Mouse (Mus musculus): Measurements from ENCODE around the gene Fam243.

Fam243 gene

DNA sequence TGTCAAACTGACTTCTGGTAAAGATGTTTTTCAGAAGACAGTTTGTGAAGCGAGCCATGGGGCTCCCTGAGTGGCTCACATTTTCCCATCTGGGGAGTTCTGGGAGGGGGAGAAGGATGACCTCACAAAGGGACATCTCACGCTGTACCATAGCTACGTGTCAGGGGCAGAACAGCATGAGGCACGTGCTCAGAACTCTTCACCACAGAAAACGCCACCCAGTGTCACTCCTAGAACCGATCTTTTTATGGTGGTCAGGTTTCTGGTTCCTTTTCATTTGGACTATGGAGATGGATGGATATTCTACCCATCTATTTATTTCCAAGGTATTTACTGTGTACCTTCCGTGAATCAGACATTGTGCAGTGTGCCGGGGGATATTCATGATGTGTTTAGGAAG lies at the start of gene Fam243:
Fam243 (minus strand) TSS at position 101 of the 400 bp plus-strand sequence.
- no peak for DNase-seq (ENCODE audit: low read depth, low spot score)

DNA sequence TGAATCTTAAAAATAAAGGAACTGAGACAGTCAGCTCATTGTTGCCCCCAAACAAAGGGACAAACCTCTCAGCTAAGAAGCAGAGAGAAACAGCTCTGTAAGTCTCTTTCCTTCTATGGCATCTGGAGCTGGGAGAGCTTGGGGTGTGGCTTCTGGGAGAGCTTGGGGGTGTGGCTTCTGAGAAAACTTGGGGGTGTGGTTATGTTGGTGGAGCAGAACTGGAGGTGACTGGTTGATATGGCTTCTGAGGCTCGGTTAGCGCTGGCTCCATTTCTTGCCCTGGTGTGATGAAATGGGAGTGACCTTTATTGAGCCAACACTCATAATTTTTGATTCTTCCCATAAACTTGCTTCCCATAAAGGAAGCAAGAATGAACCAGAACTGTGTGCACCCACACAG lies 48.0 kb upstream of the Fam243 start:
- DNase-seq (ENCODE audit: low read depth, low spot score) = no peak

DNA sequence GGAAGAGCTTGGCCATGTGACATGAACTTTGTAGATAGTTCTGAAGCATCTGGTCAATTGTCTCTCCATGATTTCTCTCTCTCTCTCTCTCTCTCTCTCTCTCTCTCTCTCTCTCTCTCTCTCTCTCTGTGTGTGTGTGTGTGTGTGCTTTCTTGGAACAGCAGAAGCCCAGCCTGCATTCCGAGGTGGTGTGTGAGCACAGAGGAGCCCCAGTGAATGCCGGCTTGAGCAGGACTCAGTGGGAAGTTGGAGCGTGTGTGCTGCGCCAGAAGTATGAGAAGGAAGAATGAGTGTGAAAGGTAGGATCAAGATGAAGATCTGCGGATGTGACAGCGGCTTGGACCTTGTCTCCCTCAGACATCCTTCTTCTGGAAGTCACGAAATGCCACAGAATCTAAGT lies 44.2 kb upstream of the Fam243 start:
- DNase-seq (ENCODE audit: low read depth, low spot score) = no peak

DNA sequence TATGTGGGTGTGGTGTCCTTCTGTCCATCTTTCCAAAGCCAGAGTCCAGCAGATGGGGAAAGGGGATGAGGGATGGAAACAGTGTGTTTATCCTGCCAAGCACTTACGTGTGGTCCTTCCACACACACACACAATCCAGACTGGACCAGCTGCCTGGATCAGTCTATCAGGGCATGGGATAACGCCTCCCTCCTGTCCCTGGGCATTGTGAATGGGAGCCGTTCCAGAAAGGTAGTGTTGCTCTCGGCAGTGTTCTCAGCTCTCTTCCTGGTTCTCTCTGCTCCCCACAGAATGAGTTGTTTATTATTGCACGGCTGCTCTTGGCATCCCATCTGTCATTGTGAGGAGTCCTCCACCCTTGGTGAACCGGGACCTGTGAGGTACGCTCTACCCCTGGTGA lies 39.5 kb upstream of the Fam243 start:
- no peak for DNase-seq (ENCODE audit: low read depth, low spot score)

DNA sequence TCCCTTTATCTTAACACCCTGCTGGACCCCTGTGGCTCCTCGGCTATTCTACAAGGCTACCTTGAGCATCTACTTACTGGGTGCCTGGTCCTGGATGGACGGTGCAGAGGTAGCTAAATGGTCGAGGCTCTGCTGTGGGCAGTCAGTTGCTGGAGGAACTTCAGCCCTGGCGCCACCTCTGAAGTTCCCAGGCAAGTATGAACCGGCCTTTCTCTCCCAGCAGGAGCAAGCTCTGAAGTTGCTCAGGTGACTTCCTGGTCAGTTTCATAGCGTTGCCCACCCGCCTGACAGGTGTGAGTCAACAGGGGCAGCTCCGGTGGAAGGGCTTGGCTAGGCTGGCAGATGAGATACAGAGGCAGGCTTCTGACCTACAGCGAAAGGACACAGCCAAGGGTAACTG lies 38.0 kb upstream of the Fam243 start, which contains the start of gene Kcne1:
Kcne1 (minus strand) TSS at position 240 of the 400 bp plus-strand sequence.
- DNase-seq (ENCODE audit: low read depth, low spot score) = no peak

DNA sequence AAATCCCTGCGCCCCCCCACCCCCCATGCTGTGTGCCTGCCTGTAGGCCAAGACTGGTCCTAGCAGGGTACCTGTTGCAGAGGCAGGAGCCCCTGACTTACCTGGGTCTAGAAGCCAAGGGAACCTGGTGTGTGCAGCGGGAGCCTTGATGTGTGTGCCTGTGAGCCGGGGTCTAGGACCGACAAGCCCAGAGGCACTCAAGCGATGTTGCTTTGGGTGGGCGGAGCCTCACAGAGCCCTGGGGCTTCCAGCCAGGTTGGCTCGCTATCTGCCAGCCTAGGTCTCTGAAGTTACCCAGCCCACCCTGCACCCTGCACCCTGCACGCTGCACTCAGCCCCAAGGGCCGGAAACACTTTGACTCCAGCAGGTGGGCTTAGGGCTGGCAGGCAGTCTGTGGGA lies 37.5 kb upstream of the Fam243 start:
- no peak for DNase-seq (ENCODE audit: low read depth, low spot score)

DNA sequence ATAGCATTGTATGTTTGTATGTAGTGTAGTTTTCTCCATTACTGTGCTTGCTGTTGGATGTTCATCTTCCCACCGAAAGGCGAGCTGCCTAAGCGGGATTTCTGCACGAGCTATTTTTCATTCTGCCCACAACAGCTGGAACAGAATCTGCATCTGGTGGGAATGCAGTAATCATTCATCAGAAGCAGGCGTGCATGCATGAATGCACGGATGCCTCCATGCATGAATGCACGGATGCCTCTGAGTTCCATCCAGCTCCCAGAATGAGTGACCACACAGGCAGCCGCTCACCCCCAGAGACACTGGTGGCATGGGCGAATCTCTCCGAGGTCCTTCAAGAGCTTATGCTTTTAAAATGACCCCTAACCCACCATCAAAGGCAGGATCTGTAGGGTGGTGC lies 36.3 kb upstream of the Fam243 start:
- peak; percentile 47 for DNase-seq (ENCODE audit: low read depth, low spot score)

DNA sequence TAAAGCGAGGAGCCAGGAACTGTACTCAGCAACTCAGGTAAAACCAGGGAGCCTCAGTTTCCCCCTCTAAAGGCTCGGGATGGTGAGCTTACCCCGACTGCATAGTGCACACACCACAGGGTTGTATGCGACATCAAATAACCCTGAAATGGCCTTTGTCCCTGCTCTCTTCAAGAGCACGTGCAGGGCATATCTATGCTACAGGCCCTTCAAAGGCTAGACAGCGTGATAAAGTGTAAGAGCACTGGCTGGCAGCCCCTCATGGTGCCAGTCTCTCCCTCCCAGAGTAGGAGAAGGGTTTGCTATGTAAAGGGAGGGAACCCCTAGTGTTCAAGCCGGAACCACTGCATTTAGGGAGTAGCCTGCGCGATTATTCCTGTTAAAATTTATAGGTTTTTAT lies 35.8 kb upstream of the Fam243 start:
- DNase-seq (ENCODE audit: low read depth, low spot score) = no peak

DNA sequence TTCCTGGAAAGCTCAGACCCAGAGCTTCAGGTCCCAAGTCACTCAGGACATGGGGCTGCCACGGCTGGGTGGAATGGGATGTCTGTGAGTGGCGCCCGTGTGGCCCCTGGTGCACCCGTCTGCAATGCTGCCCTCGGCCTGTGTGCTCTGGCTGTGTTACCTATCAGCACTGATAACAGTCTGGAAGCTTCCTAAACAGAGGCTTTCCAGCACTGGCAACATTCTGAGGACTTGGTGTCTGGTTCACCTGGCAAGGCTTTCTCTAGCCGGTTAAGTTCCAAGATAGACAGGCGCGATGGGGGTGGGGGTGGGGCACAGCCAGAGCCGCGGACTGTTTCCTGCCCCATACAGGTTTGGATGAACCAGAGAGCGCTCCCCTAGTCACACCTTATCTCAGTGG lies 34.7 kb upstream of the Fam243 start:
- no peak for DNase-seq (ENCODE audit: low read depth, low spot score)

DNA sequence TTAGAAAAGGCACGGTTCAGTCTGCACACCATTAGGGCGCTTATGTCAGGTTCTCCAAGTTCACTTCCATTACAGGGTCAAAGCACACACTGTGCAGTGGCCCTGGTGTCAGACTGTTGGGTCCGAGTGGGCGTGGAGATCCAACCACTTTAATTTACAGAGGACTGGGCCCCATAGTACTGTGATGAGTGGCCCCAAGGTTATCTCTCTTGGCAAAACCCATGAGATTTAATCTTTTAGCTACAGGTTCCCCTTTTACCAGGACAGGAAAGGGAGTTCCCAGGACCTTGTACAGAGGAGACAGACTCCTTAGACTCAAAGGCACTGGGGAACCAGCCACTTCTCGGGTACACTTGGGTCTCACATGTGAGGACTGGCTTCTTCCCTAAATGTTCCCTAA lies 34.1 kb upstream of the Fam243 start:
- no peak for DNase-seq (ENCODE audit: low read depth, low spot score)

DNA sequence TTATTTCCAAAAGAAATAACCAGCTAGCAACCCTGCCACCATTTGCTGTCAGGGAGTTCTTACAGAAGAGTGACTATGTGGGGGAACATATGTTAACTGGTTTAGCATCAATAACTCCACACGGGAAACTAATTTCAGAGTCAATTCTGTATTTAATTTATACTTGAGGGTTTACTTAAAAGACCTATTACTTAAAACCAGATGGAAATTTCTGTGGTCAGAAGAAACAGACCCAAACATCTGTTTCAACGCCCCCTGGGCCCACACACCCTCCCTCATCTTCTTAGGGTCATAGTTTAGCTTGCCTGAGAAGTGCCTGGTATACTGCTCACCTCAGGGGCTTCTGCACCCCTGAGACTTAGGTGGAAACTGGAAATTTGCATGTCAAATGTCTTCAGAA lies 32.7 kb upstream of the Fam243 start:
- no peak for DNase-seq (ENCODE audit: low read depth, low spot score)

DNA sequence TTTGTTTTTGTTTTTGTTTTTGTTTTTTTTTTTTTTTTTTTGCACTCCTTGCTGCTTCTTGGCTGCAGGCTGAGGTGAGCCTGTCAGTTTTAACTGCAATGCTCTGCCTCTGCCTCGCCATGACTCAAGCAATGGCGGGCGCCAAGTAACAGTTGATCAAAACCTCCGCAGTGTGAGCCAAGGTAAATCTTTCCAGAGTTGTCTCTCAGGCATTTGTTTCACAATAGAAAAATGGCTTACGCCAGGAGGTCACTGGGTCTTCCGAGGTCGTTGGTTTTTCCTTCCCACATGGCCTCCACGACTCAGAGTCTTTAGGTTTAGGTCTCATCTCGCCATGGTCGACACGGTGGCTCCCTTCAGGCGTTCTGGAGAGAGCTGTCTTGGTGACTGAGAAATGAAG lies 32.1 kb upstream of the Fam243 start:
- no peak for DNase-seq (ENCODE audit: low read depth, low spot score)

DNA sequence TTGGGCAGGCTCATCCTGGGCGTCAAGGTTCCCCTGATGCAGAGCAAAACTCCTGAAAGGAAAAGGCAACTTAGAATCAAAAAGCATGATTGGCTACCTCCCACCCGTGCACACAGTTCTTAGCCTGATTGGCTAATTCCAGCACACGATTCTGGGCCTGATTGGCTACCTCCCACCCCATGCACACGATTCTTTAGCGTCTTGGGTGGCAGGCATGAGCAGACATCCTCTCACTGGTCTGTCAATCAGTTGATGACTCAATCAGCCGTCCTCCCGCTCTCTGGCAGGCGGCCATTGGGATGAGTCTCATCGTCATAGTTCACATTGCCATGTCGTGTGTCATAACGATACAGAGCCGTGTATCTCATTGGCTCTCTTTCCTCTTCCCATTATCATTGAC lies 27.7 kb upstream of the Fam243 start:
- DNase-seq (ENCODE audit: low read depth, low spot score) = no peak

DNA sequence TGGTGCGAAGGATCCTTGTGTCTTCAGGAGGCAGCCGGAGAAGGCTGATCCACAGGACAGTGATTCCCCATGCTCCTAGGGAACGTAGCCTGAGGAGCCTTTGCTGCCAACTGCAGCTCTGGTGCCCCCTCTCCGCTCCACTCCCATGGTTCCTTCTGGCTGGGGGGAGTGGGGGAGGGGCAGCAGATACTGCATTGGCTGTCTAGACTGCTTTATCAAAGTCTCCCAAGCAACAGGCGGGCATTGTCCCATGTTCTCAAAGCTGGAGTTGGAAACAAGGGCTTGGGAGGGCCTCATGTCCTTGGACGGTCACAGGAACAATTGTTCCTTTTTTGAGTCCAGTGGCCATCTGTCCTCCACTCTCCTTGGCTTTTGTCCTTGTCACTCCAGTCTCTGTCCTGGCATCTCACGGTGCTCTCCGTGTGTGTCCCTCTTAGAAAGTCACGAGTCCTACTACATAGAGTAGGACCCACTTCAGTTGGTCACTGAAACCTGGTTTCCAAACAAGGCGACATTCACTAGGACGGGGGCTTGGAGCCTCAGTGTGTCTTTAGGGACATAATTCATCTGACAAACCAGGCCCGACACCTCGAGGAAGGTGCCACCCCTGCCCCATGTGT lies 25.2 kb upstream of the Fam243 start:
- peak; percentile 61 for DNase-seq (ENCODE audit: low read depth, low spot score)

DNA sequence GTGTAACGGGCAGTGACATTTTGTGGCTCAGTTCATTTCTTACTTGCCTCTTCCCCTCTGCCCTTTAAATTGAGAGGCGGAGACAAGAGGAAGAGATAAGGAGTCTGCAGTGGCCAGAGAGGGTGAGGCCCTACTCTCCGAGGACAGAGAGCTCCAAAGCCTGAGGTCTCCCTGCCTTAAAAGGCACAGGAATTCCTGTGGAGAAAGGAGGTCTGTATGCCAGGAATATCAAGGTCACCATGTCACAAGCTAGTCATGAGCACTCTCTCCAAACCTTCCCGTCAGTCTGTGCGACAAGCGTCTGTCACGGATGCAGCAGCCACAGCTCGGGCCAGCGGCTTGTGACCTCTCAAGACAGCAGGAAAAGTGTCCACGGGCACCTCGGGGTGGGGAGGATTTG lies 23.9 kb upstream of the Fam243 start:
- no peak for DNase-seq (ENCODE audit: low read depth, low spot score)

DNA sequence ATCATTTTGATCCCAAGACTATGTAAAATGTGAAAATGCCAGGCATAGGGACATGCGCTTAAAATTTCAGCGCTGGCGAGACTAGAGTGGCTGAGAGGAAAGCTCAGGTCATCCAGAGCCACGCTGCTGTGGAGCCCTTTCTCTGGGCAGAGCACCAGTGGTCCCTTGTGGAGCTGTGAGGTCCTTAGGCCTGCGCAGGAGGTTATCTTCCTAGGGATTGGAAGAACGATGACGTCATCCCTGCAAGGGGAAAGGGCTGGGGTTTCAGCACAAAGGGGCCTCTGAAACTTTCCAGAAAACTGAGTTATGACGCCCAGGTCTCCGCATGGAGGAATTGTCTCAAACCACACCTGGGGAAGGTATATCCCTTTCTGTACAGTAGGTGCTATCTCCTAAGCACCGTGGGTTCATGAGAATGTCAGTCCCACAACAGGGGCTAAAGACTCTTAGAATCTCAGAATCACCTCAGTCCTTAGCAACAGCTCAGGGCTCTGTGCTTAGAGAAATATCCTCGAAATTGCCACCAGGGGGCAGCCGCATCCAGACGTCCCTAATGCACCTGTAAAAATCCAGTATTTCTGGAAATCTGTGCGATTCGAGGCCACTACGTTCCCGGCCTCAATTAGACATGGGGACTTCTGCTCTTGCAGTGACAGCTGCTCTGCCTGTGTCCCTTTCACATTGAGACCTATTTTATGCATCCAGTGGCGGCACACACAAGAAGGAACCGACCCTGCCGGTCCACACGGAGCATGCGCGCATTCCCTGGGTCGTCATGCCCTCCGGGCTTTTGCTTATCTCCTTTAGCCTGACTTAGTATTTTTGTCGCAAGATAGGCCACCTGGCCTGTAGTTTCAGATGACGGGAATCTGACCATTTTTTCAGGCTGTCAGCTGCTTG lies 19.6 kb upstream of the Fam243 start:
- peak; percentile 79 for DNase-seq (ENCODE audit: low read depth, low spot score)

DNA sequence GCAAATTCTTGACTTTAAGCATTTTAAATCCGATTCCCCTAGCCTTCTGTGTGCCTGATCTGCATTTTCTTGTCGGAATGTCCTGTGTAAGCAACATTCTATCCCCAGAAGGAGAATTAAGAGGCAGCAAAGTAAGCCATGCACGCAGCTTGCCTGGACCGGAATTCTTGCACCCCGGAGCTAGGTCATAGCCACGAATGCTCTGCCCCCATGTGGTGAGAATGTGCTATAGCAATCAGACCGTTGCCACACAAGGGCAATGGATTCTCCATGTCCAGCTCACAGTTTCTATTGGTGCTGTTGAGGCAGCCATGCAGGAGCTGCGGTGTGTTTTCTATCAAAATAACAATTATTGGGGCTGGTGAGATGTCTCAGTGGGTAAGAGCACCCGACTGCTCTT lies 15.0 kb upstream of the Fam243 start:
- peak; percentile 93 for DNase-seq (ENCODE audit: low read depth, low spot score)

DNA sequence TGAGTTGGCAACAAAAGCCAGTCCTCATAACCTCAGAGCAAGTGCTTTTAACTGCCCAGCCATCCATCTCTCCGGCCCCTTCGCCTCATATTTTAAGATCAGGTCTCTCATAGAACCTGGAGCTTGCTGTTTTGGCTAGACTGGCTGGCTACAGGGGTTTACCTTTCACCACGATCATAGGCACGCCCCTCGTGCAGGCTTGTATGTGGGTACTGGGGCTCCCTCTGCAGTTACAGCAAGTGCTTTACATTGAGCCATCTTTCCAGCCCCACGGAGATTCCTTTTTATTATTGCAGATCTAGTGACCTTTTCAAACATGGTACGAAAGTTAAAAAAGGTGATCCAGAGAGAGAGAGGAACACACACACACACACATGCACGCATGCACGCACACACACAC lies 13.4 kb upstream of the Fam243 start:
- DNase-seq (ENCODE audit: low read depth, low spot score) = no peak

DNA sequence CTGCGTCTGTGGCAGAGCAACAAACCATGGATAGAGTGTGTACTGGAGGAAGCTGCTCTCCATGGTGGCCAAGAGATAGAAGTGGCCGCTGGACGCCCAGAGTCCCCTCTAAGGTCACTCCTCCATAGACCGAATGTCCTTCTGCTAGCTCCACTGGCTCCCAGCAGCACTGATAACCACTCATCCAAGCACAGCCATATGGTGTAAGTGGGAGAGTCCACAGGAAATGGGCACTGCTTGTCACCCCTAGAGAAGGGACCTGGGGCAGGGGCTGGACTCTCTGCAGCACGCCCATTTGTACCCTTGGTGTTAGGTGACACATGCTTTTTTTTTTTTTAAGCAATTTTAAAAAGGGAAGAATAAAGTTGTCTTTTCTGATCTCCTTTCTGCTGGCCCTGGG lies 9.7 kb upstream of the Fam243 start:
- DNase-seq (ENCODE audit: low read depth, low spot score) = no peak

DNA sequence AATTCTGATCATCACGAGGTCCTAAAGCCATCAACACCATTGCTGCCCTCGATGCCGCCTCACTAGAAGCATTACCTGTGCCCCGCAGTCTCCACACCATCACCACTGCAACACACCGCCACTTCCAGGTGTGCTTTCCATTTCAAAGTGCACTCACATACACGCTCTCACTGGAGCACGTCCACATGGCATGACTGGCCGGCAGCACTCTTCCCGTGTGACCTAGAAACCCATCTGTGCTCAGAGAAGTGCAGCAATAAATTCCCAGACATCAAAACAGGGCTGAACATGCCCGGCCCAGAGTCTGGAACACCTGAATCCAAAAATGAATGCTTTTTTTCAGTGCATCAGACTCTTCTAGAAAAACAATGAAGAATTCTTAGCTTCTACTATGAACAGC lies 6.7 kb upstream of the Fam243 start:
- DNase-seq (ENCODE audit: low read depth, low spot score) = no peak

DNA sequence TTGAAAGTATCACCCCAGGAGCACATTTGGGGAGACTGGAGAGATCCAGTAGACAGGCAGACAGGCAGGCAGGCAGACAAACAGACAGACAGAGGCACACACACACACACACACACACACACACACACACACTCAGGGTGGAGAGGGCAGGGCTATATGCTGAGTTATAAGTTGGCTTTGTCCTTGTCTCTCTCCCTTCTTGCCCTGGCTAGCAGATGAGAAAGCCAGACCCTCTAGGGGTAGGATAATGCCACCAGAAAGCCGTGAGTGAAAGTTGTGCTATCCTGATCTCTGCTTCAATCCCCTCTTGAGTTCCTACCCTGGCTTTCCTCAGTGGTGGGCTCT lies 3.8 kb upstream of the Fam243 start:
- no peak for DNase-seq (ENCODE audit: low read depth, low spot score)

DNA sequence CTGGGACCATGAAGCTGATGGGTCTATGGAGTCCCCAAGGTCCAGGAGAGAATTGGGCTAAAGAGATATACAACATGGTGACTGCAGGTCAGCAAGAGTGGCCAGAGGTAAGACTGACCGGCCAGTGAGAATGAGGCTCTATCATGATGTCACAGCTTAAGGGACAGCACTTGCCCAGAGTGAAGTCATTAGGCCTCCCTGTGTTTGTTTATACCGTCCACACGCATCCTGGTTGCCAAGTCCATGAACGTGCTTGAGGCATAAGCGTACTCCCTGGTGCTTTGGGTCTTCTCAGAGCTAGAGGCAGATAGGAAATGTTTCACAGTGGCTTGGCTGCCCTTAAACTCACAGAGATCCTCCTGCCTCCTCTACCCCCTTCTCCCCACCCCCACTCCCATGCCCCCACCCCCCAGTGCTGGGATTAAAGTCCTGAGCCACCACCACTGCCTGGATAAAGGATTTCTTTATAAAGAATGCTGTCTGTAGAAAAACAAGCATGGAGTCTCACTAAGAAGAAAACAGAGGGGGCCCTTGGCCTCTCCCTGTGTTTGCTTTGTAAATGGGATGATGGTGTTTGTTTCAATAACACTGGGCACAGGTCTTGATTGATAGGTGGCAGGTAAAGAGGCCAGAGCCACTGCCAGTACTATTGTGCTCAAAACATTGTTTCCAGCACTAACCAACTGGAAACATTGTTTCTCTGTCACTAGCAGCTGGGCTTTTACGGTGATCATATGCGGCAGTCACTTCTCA lies 3.2 kb upstream of the Fam243 start:
- no peak for DNase-seq (ENCODE audit: low read depth, low spot score)

DNA sequence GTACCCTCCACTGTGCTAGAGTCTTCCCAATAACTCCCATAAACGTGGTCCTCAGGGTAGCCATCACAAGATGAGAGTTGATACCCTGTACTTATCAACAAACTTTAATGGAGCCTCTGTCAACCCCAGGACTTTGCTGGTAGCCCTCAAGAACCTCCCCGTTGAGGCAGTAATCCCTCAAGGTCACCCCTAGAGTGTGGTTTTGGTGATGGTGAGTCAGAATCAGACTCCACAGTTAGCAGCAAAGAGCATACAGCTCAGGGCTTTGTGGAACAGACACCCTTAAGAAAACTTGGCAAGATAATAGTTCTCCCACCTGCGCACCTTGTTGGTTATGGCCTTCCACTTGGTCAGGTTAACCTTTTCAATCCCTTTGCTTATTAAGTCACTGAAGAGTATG lies 880 bp downstream of the Fam243 start:
- no peak for DNase-seq (ENCODE audit: low read depth, low spot score)
